In genomic region chr7:48810652-48811051, GRCm38 (mm10) we compare ENCODE assay signal across 22 mouse cellular contexts. TPM values are rescaled to one million over a fixed set of nuclear protein-coding genes. Genes with fewer than 3 reads are reported as not detected.
DNase-seq lines count a peak whose midpoint lies in the region; ATAC-seq and TF ChIP-seq lines count a peak whose summit lies in the region.
"Had no signal": no experiment of that assay in that cellular context is flagged by ENCODE, and none has a peak within 500 bp of the region (broad histone marks: within the 10 kb centered on the region; RNA-seq: fewer than 3 reads in every experiment).

No protein-coding gene starts in this region.

- H3ac ChIP-seq in C2C12 (ENCODE audit: control insufficient read depth, insufficient read length, low read depth) = no peak overlapping the region

- H3K4me2 ChIP-seq in liver, embryonic 16.5 days (ENCODE audit: low read depth, low read length) = no peak overlapping the region
- no peak overlapping the region for H3K4me2 ChIP-seq in liver, embryonic 12.5 days
- no peak overlapping the region for H3K4me2 ChIP-seq in midbrain, embryonic 13.5 days (replicated peaks)
- H3K4me2 ChIP-seq: embryonic facial prominence, embryonic 12.5 days; forebrain, embryonic 13.5 days; forebrain, embryonic 15.5 days had no signal

- DNase-seq in 416B (ENCODE audit: low read depth) = peak; percentile 26
- DNase-seq in left cerebral cortex, adult 11 months (ENCODE audit: low spot score) = no peak
- DNase-seq: adrenal gland, adult 8-10 months; adrenal gland, postnatal 14 days; adrenal gland, postnatal 36 days; B cell, adult 2 months; cerebellum, adult 11-12 months; cerebellum, adult 2 months; cerebellum, adult 9-10 months; cerebellum, postnatal 10 days; cerebellum, postnatal 25 days; forebrain, postnatal 0 days had no signal

- no peak overlapping the region for H3K4me3 ChIP-seq in liver, embryonic 16.5 days (ENCODE audit: low read depth, low read length)
- no peak overlapping the region for H3K4me3 ChIP-seq in liver, embryonic 12.5 days
- H3K4me3 ChIP-seq in C2C12 (ENCODE audit: insufficient read depth, poor library complexity, severe bottlenecking) = no peak overlapping the region
- no peak overlapping the region for H3K4me3 ChIP-seq in midbrain, embryonic 13.5 days (replicated peaks)
- H3K4me3 ChIP-seq: embryonic facial prominence, embryonic 10.5 days; embryonic facial prominence, embryonic 12.5 days; forebrain, embryonic 13.5 days; forebrain, embryonic 15.5 days had no signal

- H3K79me2 ChIP-seq in C2C12 (ENCODE audit: control insufficient read depth, insufficient read depth) = no peaks in the 10 kb centered on the region

- no peaks in the 10 kb centered on the region for H3K9me3 ChIP-seq in liver, embryonic 16.5 days (replicated peaks; ENCODE audit: control insufficient read depth, low read length)
- no peaks in the 10 kb centered on the region for H3K9me3 ChIP-seq in liver, embryonic 12.5 days (replicated peaks)
- H3K9me3 ChIP-seq in midbrain, embryonic 13.5 days = no peaks in the 10 kb centered on the region
- H3K9me3 ChIP-seq: embryonic facial prominence, embryonic 10.5 days; embryonic facial prominence, embryonic 12.5 days; forebrain, embryonic 13.5 days; forebrain, embryonic 15.5 days had no signal

- no peaks in the 10 kb centered on the region; the same call in 1 of the 2 replicates for H3K36me3 ChIP-seq in liver, embryonic 16.5 days (ENCODE audit: control insufficient read depth, insufficient read depth)
- peaks cover 66% of the 10 kb centered on the region for H3K36me3 ChIP-seq in liver, embryonic 12.5 days
- H3K36me3 ChIP-seq in C2C12 (ENCODE audit: control insufficient read depth, insufficient read depth) = peaks cover 49% of the 10 kb centered on the region
- H3K36me3 ChIP-seq in midbrain, embryonic 13.5 days = peaks cover 62% of the 10 kb centered on the region

- TF ChIP-seq CTCF in C2C12 (IDR thresholded peaks at IDR 0.05; ENCODE audit: control insufficient read depth, insufficient read depth, insufficient read length) = no peak

- no peaks in the 10 kb centered on the region for H3K79me3 ChIP-seq in C2C12 (ENCODE audit: low read depth)

- ATAC-seq in liver, embryonic 16.5 days (ENCODE audit: low read depth) = peak; percentile 64
- ATAC-seq in liver, embryonic 12.5 days = no peak
- ATAC-seq in midbrain, embryonic 13.5 days = no peak
- ATAC-seq: forebrain, embryonic 13.5 days; forebrain, embryonic 15.5 days; forebrain, postnatal 0 days had no signal

- no peaks in the 10 kb centered on the region for H3K27me3 ChIP-seq in liver, embryonic 16.5 days (ENCODE audit: control insufficient read depth, insufficient read depth, low read depth, low read length)
- H3K27me3 ChIP-seq in liver, embryonic 12.5 days (replicated peaks) = no peaks in the 10 kb centered on the region
- no peaks in the 10 kb centered on the region for H3K27me3 ChIP-seq in C2C12 (ENCODE audit: control insufficient read depth, insufficient read depth, insufficient read length)
- H3K27me3 ChIP-seq in midbrain, embryonic 13.5 days = no peaks in the 10 kb centered on the region
- H3K27me3 ChIP-seq: embryonic facial prominence, embryonic 12.5 days; forebrain, embryonic 13.5 days; forebrain, embryonic 15.5 days had no signal

- no peaks in the 10 kb centered on the region; the same call in 1 of the 2 replicates for H3K4me1 ChIP-seq in liver, embryonic 16.5 days (ENCODE audit: control insufficient read depth, low read depth, low read length)
- H3K4me1 ChIP-seq in liver, embryonic 12.5 days = no peaks in the 10 kb centered on the region
- no peaks in the 10 kb centered on the region for H3K4me1 ChIP-seq in midbrain, embryonic 13.5 days (replicated peaks)
- H3K4me1 ChIP-seq: embryonic facial prominence, embryonic 10.5 days; embryonic facial prominence, embryonic 12.5 days; forebrain, embryonic 13.5 days; forebrain, embryonic 15.5 days had no signal

- H3K9ac ChIP-seq in liver, embryonic 16.5 days (ENCODE audit: low read depth, low read length) = no peak overlapping the region
- H3K9ac ChIP-seq in liver, embryonic 12.5 days = no peak overlapping the region
- H3K9ac ChIP-seq in midbrain, embryonic 13.5 days (replicated peaks) = no peak overlapping the region
- H3K9ac ChIP-seq: embryonic facial prominence, embryonic 12.5 days; forebrain, embryonic 13.5 days; forebrain, embryonic 15.5 days; forebrain, postnatal 0 days had no signal

- 88% methylated on average over 1 of the region's 1 CpGs for WGBS in liver, embryonic 16.5 days (ENCODE audit: insufficient replicate concordance)
- WGBS in liver, embryonic 12.5 days (ENCODE audit: insufficient replicate concordance) = 93% methylated on average over 1 of the region's 1 CpGs
- 96% methylated on average over 1 of the region's 1 CpGs for WGBS in midbrain, embryonic 13.5 days

- no peak overlapping the region for H3K27ac ChIP-seq in liver, embryonic 16.5 days (ENCODE audit: low read length)
- no peak overlapping the region for H3K27ac ChIP-seq in liver, embryonic 12.5 days
- no peak overlapping the region for H3K27ac ChIP-seq in midbrain, embryonic 13.5 days
- H3K27ac ChIP-seq: embryonic facial prominence, embryonic 10.5 days; embryonic facial prominence, embryonic 12.5 days; forebrain, embryonic 13.5 days; forebrain, embryonic 15.5 days had no signal

TF ChIP-seq in C2C12, 6 proteins besides CTCF, POLR2A, EP300 and RAD21:
- TF ChIP-seq FOSL1 (IDR thresholded peaks at IDR 0.05; ENCODE audit: insufficient read depth, low read length, poor library complexity, severe bottlenecking) (no peak), CEBPB (IDR thresholded peaks at IDR 0.05; ENCODE audit: low read depth) (peak; percentile 33)

RNA-seq across cellular contexts. Expression of gene Zdhhc13, which starts 21.8 kb away (rescaled TPM):
- polyA plus RNA-seq in liver, embryonic 16.5 days (2015; fragmentation: Nextera tagmentation; extraction: Ambion mirVana) = 9.1 and 9.6 TPM in 2 replicates
- 20.2 and 22.5 TPM in 2 replicates for polyA plus RNA-seq in liver, embryonic 12.5 days (2016; fragmentation: Nextera tagmentation; extraction: Ambion mirVana)
- 12.2 TPM for polyA plus RNA-seq in C2C12 (2012; fragmentation: generic; extraction: Trizol)
- polyA plus RNA-seq in midbrain, embryonic 13.5 days (2015; fragmentation: Nextera tagmentation; extraction: Ambion mirVana) = 38.5 and 39.8 TPM in 2 replicates

RNA-seq across cellular contexts. Expression of gene Csrp3, which starts 37.2 kb away (rescaled TPM):
- polyA plus RNA-seq in liver, embryonic 16.5 days (2015; fragmentation: Nextera tagmentation; extraction: Ambion mirVana) = 3.0 and 7.2 TPM in 2 replicates
- 0.27 and 0.86 TPM in 2 replicates for polyA plus RNA-seq in liver, embryonic 12.5 days (2016; fragmentation: Nextera tagmentation; extraction: Ambion mirVana)
- polyA plus RNA-seq in C2C12 (2012; fragmentation: generic; extraction: Trizol) = 0.33 TPM
- polyA plus RNA-seq in midbrain, embryonic 13.5 days (2015; fragmentation: Nextera tagmentation; extraction: Ambion mirVana) = 0.19 TPM in 1 of 2 replicates, not detected in the other
- polyA plus RNA-seq: cerebellum, adult 2 months; cortical plate, adult 2 months; forebrain, embryonic 11.5 days; forebrain, embryonic 13.5 days; forebrain, postnatal 0 days had no signal
